Mouse (Mus musculus) thymus, postnatal 0 days (tissue): ENCODE measurements around the gene Wdr20. TPM values are rescaled to one million over a fixed set of nuclear protein-coding genes. Genes with fewer than 3 reads are reported as not detected.
A peak's percentile ranks its signal among the peaks of the same experiment; 100 is the strongest.

Source experiments
- DNase-seq: peaks from one replicate; pipeline ENCODE4 v3.0.0-alpha.2; 2015; ENCODE audit warnings: low spot score
- polyA plus RNA-seq: library from polyadenylated mRNA; unstranded; fragments of >200 nt; fragmentation: Nextera tagmentation; extraction: Ambion mirVana; gene quantifications from 2 replicates; pipeline ENCODE4 v1.2.1, GENCODE M21; 2015

Wdr20 gene
- polyA plus RNA-seq, 1 experiment from 2014 or later, result 24.8 TPM

DNA sequence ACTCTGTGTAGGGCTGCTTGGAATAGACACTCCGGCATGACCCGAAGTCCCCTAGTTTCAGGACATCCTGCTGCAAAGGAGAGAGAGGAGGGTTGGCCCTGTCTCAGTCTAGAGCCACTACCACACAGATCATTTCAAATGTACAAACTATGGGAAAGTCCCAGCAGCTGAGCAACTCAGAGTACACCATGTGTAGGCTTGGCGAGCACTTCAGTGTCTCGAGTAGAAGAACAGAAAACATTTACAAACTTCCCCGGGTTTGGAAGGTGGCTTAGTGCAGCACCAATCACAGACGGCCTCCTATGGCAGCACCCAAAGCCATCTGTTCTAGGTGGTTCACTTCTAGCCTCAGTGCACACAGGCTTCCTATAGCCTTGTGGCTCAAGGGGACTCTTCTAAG, 75.9 kb downstream of the Wdr20 start:
- no peak for DNase-seq

DNA sequence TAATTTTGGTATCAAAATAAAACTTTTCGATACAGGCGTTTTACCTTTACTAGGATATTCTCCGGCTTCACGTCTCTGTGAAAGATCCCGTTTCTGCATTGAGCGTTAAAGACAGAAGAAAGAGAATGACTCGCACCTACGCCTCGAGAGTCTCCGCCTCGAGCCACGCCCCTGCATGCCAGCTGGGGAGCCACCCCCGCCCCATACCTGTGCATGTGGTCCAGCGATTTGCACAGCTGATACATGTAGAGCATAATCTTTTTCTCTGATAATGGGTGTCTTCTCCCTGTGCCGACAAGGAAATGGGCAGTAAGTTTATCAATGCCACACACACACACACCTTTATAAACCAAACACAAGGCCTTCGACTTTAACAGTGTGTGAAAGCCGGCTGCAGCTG, 77.2 kb downstream of the Wdr20 start:
- no peak for DNase-seq

DNA sequence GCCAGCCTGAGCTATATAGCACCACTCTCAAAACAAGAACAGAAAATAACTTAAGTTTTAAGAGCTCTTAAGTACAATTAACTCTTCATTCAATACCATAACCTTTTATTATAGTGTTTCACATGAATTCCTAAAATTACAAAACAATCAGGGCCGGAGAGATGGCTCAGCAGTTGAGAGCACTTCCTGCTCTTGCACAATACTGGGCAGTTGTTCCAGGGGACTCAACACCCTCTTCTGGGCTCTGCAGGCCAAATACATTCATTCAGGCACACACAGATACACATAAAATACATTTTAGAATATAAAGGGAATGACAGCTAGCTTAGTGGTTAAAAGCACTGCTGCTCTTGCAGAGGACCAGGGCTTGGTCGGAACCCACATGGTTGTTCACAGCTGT, 79.1 kb downstream of the Wdr20 start:
- no peak for DNase-seq

DNA sequence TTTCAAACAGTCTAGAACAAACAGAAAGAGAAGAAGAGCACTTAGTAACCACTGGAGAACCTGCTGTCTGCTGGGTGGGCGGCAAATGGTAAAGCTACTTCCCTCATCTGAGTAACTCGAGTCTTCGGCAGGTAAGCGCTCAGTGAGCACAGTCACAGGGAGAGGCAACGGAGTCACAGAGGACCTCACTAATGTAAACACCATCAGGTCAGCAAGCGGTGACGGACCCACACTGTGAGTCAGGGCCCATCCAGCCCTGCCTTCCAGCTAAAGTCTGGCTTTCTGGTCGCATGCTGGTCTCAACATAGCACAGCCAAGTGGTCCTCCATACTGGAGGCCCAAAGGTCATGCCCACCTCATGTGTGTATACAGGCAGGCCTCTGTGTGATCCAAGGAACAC, 81.6 kb downstream of the Wdr20 start:
- DNase-seq, result no peak

DNA sequence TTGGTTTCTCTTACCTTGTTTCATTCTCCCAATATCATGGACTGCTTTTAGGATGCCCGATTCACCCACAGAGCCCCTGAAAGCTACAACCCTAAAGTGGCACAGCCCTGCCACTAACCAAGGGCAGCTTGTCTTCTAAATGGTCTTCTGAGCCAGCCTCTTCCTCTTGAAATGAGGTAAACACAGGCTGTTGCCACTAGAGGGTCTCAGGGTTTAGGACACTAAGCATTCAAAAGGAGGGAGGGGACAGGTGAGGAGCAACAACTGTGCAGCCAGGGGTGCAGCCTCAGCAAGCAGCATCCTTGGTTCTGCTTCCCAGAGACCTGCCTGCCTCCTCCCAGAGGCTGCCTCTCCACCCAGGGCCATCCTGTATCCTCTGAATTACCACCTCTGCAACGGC, 84.0 kb downstream of the Wdr20 start:
- no peak for DNase-seq

DNA sequence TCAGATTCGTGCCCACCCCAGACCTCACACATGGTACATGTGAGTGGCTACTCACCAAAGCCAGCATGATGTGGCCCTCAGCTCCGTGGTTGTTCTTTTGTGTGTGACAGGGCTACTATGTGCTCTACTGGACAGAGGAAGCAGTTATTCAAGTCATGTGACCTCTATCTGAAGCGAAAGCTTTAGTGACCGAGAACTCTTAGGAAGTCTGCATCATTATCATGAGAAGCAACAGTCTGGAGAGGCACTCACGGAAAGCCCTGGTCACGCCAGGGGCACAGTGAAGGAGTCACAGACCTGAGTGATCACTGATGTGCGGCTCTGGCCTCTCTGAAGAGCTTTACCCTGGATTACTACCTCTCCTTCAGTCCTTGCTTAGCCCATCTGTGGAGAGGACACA, 84.6 kb downstream of the Wdr20 start:
- no peak for DNase-seq

DNA sequence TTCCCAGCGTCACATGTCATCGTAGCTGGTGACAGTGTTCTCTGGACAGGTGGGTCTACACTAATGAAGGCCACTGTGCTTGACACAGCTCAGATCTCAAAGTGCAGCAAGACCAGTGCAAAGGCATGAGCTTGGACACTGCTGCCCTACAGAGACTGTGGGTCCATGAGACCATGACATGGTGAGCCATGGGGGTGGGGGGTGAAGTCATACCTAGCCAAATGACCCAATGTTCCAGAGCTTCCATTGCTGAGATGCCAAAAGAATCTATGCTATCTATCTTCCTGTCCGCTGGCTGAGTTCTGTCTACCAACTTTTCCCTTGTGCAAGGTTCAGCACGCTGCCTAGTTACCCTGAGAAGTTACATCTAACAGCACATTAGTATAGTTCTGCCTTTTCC, 91.2 kb downstream of the Wdr20 start:
- DNase-seq, result no peak

DNA sequence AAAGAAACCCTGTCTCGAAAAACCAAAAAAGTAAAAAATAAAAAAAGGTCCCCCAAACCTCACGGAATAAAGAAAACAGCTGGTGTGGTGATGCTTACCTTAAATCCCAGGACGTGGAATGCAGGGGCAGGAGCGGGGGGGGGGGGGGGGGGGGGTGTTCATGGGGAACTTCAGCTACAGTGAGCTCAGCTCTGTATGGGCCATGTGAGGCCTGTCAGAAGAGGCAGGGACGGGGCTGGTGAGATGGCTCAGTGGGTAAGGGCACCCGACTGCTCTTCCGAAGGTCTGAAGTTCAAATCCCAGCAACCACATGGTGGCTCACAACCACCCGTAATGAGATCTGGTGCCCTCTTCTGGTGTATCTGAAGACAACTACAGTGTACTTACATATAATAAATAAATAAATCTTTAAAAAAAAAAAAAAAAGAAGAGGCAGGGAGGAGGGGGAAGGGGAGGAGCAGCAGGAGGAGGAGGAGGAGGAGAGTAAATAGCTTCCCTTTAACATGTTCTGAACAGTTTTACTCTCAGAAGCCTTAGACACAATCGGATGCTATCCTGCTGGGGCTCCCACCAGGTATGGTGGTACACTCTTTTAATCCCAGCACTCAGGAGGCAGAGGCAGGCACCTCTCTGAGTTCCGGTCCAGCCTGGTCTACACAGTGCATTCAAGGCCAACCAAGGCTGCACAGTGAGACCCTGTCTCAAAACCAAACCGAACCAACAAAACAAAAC, 92.7 kb downstream of the Wdr20 start:
- no peak for DNase-seq

DNA sequence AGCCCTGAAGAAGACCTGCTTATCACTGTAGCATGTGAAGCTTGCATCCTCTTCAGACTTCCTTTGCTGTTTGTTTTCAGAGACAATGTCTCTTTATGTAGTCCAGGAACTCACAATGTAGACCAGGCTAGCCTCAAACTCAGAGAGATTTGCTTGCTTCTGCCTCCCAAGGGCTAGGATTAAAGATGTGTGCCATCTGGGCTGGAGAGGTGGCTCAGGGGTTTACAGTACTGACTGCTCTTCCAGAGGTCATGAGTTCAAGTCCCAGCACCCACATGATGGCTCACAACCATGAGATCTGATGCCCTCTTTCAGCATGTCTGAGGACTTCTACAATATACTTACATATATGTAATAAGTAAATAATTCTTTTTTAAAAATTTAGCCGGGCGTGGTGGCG, 97.4 kb downstream of the Wdr20 start:
- DNase-seq, result no peak

DNA sequence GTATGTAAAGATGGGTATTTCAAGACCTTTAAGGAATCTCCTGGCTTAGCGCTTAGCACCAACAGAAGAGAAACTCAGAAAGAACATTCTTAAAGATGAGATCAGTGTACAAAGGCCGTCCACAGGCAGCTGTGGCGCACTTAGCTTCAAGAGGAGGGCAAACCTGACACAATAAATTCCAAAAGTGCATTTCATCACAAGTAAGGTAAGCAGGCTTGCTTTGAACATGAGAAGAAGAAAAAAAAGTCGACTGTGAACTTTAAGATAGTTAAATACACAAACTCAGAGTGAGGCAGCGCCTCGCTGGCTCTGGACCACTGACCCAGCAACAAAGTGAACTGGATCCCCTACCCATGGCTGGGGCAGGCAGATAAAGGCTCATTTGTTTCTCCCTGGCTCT, 99.0 kb downstream of the Wdr20 start:
- DNase-seq, result no peak

DNA sequence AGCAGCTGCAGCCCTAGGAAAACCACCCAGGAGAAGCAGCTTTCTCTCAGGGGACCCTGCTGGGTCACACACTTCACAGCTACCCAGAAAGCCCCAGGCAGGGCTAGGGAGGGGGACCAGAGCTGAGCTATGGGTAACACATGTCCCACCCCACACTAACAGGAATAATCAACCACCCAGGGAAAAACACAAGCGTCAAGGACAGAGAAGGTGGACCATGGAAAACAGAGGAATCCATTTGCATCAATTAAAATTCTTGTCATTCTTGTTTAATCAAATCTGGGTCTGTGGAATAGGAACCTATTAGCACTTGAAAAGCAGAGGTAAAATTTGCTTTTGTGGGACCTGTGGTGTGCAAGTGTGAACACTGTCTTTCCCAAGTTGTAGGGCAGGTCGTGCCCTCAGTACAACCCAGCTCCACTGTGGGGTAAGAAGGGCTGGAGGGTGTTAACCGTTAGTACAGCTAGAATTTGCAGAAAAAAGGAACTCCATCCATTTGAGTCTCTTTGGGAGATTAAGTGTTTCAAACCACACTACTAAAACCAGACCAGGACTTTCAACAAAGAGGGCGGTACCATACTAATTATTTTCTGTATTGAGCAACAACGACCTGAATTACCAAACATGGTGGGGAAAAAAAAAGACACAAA, 99.6 kb downstream of the Wdr20 start:
- no peak for DNase-seq

DNA sequence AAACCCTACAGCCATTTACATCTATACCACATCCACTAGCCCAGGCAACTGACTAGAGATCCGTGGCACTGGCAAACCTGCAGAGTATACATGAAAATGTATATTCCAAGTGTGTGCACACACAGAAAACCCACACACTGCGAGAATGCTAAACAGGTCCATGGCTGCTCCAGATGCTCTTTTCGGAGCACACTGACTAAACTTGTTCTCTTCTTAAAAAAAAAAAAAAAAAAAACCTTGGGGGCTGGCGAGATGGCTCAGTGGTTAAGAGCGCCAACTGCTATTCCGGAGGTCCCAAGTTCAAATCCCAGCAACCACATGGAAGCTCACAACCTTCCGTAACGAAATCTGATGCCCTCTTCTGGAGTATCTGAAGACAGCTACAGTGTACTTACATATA, 100.1 kb downstream of the Wdr20 start:
- DNase-seq, result no peak

DNA sequence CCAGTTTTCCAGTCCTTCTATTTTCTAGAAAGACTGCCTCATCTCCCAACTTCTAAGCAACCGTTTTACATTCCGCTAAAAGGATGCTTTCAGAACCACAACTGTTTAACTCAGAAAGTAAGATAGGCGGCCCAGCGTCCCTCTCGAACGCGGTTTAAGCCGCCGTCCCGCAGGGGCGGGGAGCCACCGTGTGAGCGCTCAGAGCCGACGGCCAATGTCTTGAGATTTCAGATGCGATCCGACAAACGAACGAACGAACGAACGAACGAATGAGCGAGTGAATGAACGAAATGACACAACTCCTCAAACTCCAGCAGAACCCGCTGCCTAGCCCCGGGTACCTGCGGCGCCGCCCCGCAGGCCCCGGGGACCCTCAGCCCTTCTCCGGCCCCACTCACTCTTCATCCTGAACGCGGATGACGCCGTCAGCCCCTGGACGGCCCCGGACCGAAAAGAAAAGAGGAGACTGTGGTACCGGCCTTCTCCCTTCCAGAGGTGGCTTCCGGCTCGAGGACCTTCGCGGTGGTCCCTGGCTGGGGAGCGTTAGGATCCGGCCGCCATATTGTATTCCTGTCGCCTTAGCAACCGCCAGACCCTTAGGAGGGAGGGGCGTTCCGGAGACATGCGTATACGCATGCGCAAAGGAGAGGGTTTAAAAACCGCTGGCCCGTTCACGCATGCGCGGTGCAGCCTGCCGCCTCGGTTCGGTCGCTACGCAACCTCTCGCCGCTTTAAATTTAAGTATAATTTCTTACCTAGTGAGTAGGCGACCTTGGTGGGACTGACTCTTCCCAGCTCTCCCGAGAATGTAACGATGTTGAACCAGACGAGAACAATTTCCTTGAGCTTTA, 102.8 kb downstream of the Wdr20 start, which contains the start of gene Mok:
Mok (minus strand) TSS at position 592 of the 851 bp plus-strand sequence.
- DNase-seq, result peak; percentile 96

DNA sequence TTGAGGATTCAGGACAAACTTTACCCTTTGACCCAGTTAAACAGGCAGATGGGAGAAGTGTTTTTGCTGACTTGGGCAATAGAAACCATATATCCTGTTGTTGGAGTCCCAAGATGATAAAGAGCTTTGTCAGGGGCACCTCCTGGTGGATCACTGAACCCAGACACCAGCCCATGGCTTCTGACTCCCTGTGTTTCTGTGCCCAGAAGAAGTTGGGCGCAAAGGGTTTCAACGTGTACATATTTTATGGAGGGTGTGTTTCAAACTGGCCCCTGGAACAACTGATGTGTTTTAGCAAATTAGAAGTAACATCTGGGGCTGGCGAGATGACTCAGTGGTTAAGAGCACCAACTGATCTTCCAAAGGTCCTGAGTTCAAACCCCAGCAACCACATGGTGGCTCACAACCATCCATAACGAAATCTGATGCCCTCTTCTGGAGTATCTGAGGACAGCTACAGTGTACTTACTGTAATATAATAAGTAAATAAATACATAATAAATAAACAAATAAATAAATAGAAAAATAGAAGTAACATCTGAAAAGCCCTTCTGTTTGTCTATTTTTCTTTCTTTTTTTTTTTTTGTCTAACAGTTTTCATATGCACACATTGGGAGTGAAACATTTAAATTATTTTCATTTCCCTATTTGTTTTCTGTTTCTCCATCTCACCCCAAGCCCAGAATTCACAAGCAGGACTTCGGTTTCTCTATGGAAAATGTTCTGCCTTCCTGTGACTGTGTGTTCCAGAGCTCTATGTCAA, 104.2 kb downstream of the Wdr20 start:
- DNase-seq, result no peak

DNA sequence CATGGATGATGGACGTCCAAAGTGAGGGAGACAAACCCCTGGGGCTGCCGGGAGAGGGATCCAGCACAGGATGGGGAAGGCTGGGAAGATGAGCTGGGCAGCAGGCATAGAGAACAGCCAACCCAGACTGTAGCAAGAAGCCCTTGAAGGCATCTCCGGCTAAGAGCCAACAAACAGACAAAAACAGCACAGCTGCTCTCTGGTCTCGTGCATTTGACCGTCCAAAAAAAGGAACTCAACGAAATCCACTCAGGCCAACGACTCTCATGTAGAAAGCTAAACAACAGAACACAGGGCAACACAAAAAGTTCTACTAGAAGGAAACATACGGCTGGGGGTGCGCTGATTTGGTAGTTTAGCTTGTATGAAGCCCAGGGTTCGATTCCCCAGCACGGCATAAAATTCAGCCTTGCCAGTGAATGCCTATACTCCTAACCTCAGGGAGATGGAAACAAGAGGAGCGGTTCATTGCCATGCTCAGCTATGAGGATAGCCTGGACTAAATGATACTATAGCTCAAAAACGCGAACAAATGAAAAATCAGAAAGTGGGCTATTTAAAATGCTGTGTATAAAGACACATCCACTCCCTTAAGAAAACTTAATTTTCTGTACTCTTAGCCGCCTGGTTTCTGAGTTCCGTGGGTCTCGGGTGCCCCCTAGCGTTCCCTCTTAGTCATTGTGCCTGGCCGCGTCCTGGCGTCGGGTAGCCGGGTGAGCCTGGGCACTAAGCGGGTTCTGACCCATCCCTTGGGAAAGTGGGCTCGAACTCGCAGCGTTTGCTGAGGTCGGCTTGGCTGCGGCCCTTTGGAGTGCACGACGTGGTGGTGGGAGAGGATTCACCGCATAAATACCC, 105.7 kb downstream of the Wdr20 start:
- peak; percentile 86 for DNase-seq

DNA sequence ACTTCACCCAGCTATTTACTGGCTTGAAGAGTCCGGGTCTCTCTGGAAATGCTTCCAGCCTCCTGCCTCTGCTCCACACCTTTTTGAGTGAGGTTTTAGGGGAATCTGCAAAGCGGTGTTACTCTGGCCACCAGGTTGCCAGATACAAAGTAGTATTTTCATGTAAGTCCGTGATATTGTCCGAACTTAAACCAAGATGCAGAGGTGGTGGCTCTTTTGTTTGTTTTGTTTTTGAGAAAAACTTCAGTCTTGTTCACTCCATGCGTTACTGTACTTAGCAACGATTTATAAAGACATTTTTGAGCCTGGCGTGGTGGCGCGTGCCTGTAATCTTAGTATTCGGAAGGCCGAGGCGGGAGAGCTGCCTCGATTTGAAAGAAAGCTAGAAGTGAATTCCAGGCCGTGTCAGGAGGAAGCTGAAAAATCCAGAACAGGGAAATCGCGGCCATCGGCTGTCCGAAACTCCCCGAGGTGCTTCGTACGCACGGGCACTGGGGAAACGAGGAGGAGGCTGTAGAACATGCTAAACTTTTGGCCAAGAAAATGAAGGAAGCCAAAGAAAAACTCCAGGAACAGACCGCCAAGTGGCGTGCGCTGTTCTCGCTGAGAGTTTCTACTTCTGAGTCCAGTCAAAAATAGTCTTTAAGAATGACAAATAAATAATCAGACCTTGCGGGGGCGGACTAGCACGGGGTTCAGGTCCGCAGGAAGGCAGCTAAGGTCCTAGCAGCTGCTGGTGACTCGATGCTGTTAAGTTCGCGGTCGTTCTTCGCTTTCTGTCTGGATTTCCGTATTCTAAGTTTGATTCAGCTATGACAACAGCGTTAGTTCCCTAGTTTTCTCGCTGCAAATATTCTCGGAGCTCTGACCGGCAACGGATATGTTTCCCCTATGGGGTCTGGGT, 106.7 kb downstream of the Wdr20 start:
- peak; percentile 37 for DNase-seq

DNA sequence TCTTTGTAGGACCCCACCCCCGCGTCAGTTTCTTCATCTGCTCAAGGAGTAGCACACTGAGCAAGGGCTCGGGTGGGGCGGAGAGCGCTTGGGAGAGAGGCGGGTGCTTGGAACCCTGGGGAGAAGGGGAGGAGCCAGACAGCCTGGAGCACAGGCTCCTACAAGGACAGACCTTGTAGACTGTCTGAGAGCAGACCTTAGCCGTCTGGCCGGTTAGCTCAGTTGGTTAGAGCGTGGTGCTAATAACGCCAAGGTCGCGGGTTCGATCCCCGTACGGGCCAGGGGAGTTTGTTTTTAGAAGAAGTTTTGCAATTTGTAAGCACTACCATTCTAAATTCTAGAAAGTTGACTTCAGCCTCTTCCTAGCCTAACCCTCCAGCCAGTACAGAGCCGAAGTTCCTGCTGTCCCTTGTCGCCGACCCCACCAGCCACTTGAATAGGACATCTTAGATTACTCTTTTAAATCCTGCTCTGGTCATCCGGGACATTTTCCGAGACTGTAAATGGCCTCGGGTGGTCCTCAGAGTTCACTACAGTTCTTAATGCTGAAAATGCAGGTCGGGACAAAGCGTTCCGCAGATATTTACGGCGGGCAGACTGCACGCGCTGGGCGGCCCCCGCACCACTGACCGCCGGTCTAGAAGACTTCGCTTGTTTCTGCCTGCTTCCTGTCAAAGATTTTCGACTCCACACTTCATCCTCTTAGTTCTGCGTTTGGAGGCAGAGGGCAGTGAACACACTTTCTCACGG, 107.6 kb downstream of the Wdr20 start:
- peak; percentile 67 for DNase-seq

DNA sequence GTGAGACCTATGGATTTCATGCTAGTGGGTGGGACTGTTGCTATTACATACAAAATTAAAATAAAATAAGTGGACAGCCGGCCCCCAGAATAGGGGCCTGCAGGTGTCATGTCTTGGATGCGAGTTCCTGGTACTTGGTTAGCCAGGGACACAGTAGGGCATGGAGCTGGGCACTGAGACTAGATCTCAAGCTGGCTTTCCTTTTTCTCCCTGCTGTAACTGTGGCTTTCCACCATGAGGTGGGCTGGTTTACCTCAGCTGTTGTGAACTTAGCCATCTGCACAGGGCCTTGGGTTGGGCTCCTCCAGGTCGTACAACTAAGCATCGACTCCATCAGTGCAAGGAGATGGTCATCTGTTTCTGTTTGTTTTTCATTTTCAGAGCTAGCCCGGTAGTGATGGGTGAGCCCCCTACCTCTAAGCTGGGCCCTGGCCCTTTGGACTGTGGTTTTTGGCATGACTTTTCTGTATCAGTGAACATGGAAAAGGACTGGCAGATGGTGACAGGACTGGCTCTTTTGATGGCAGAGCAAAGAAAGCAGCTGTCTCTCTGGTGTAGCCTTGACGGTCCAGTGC, 108.5 kb downstream of the Wdr20 start:
- no peak for DNase-seq
